Mouse (Mus musculus): Measurements from ENCODE around the gene Enoph1. TPM values are rescaled to one million over a fixed set of nuclear protein-coding genes. Genes with fewer than 3 reads are reported as not detected.

The Enoph1 gene
- polyA plus RNA-seq, 1 experiment from 2014 or later: 40.1 TPM

DNA sequence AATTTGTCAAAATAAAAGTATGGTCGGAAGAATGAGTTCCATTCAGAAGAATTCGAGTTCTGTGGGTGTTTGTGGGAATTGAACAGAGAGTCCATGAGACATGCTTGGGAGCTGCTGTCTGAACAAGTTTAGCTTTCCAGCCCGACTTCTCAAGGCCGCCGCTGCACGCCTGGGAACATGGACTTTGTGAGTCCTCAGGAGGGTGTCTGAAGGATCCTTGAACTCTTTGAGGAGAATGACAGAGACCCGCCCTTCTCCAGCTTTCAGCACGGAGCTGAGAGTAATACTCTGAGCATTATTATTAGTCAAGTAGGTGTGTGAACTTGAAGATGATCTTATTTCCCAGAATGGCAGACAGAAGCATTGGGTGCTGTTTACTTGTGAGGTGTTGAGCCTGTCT, 2.7 kb downstream of the Enoph1 start:
- no peak overlapping the region for H3K4me3 ChIP-seq
- no peaks in the 10 kb centered on the region for H3K27me3 ChIP-seq (replicated peaks)
- H3K9me3 ChIP-seq: no peaks in the 10 kb centered on the region
- ATAC-seq (ENCODE audit: low FRiP score, low read depth): no peak
- no peak overlapping the region for H3K9ac ChIP-seq
- 94% methylated on average over 8 of the region's 8 CpGs for WGBS
- no peak overlapping the region for H3K4me2 ChIP-seq (replicated peaks)
- peaks cover 21% of the 10 kb centered on the region for H3K4me1 ChIP-seq
- no peaks in the 10 kb centered on the region; the same call in 1 of the 2 replicates for H3K36me3 ChIP-seq
- H3K27ac ChIP-seq: no peak overlapping the region

DNA sequence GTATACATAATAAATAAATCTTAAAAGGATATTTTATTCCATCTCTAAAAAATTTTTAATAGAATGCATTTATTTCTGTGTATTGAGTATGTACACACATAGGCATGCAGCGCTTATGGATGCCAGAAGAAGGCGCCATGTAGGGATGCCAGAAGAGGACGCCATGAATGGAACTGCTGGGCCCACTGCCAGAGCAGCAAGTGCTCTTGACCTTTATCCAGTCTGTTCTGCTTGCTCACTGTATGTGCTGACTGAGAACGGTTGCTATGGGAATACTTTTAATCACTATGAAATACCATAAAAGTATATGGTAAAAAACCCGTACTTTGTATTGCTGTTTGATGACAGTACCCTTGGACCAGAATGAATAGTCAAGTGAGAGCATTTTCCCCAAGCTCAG, 3.6 kb downstream of the Enoph1 start:
- H3K9me3 ChIP-seq: no peaks in the 10 kb centered on the region
- H3K36me3 ChIP-seq: no peaks in the 10 kb centered on the region
- WGBS: 88% methylated on average over 5 of the region's 5 CpGs
- no peak overlapping the region for H3K27ac ChIP-seq
- peaks cover 28% of the 10 kb centered on the region; the same call in 1 of the 2 replicates for H3K4me1 ChIP-seq
- H3K4me3 ChIP-seq: no peak overlapping the region
- H3K4me2 ChIP-seq (replicated peaks): no peak overlapping the region
- no peaks in the 10 kb centered on the region for H3K27me3 ChIP-seq (replicated peaks)
- H3K9ac ChIP-seq: no peak overlapping the region
- ATAC-seq (ENCODE audit: low FRiP score, low read depth): no peak

DNA sequence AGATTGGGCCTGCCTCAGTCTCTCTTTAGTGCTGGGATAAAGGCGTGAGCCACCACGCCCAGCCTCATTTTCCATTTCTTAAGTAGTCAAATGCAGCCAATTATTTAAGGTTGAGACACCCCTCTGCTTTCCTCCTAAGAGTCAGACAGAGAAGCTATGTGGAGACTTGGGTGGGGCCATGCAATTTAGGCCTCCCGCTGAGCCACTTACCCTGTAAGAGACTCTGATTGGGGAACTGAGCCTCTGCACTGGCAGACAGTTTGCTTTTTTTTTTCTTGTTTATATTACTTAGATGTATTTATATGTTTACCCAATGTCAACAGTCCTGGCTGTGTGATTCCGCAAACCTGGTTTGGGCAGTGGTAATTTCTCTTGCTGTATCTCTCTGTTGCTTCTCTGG, 4.2 kb downstream of the Enoph1 start:
- 73% methylated on average over 4 of the region's 4 CpGs for WGBS
- H3K4me2 ChIP-seq (replicated peaks): no peak overlapping the region
- H3K4me3 ChIP-seq: no peak overlapping the region
- H3K4me1 ChIP-seq: peaks cover 28% of the 10 kb centered on the region; the same call in 1 of the 2 replicates
- no peak overlapping the region for H3K9ac ChIP-seq
- ATAC-seq (ENCODE audit: low FRiP score, low read depth): no peak
- no peak overlapping the region for H3K27ac ChIP-seq
- H3K27me3 ChIP-seq (replicated peaks): no peaks in the 10 kb centered on the region
- no peaks in the 10 kb centered on the region for H3K9me3 ChIP-seq
- no peaks in the 10 kb centered on the region for H3K36me3 ChIP-seq

DNA sequence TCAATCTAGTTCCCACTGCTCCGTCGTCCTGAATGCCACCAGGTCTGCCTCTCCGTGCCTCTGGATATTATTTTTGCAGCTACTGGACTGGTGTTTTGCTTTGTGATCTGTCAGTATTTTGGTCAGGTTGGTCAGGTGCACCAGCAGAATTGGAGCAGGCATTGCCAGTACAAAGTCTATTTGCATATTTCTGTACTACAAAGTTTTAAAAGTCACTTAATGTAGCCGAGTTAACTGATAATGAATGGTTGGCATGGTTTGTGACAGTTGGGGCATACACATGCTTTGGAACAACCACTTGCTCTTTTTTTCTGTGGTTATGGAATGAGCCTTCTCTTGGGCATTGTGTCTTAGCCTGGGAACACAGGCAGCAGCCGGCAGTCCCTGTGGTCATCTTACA, 4.8 kb downstream of the Enoph1 start:
- no peak overlapping the region for H3K4me2 ChIP-seq (replicated peaks)
- H3K9ac ChIP-seq: no peak overlapping the region
- H3K27me3 ChIP-seq (replicated peaks): no peaks in the 10 kb centered on the region
- H3K4me3 ChIP-seq: no peak overlapping the region
- no peaks in the 10 kb centered on the region for H3K36me3 ChIP-seq
- no peak overlapping the region for H3K27ac ChIP-seq
- no peak for ATAC-seq (ENCODE audit: low FRiP score, low read depth)
- 78% methylated on average over 5 of the region's 5 CpGs for WGBS
- no peaks in the 10 kb centered on the region for H3K9me3 ChIP-seq
- H3K4me1 ChIP-seq: peaks cover 28% of the 10 kb centered on the region; the same call in 1 of the 2 replicates

DNA sequence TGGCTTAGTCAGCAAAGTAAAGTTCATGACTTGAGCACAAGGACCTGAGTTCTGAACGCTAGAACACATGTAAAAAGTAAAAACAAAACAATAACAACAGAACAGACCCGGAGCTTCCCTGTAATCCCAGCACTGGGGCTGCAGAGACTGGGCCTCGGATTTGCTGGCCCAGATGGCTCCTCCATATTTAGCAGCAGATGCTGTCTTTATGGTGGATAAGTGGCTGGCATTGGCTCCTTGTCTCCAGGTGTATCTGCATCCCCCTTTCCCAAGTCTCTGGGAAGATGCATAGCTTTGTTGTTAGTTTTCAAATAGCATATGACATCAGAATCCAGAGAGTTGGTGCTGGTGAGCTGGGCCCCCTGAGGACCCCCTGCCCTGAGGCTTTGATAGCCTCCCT, 6.3 kb downstream of the Enoph1 start:
- H3K36me3 ChIP-seq: no peaks in the 10 kb centered on the region
- no peak overlapping the region for H3K9ac ChIP-seq
- no peak overlapping the region for H3K4me2 ChIP-seq (replicated peaks)
- no peaks in the 10 kb centered on the region for H3K9me3 ChIP-seq
- H3K27me3 ChIP-seq (replicated peaks): no peaks in the 10 kb centered on the region
- WGBS: 86% methylated on average over 3 of the region's 3 CpGs
- peaks cover 22% of the 10 kb centered on the region; the same call in 1 of the 2 replicates for H3K4me1 ChIP-seq
- ATAC-seq (ENCODE audit: low FRiP score, low read depth): no peak
- H3K27ac ChIP-seq: no peak overlapping the region
- H3K4me3 ChIP-seq: no peak overlapping the region

DNA sequence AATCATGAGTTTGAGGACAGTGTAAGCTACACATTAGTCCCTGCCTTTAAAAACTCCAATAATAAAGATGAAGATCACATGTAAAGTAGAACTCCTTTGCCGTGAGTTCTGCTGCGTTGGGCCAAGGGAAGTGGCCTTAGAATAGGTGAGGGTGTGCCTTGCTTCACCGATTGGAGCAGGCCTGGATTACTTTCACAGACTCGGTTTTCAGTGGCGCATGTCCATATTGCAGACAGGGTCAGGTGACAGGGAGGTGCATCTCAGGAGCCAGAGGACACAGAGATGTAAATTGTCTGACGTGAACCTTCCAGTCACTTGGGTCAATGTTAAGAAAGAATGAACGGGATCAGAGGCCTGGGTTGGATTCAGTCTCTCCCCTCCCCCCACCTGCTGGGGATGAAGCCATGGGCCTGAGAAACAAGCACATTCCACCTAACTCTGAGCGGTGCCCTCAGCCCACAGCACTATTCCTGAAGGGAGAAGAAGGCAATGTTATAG, 7.4 kb downstream of the Enoph1 start:
- Histone ChIP-seq H3K4me2 (replicated peaks) (no peak overlapping the region), H3K9me3 (no peaks in the 10 kb centered on the region), H3K27me3 (replicated peaks) (no peaks in the 10 kb centered on the region), H3K36me3 (peaks cover 2% of the 10 kb centered on the region; the same call in 1 of the 2 replicates), H3K4me3 (no peak overlapping the region), H3K9ac (no peak overlapping the region), H3K4me1 (peaks cover 19% of the 10 kb centered on the region; the same call in 1 of the 2 replicates), H3K27ac (no peak overlapping the region)
- no peak for ATAC-seq (ENCODE audit: low FRiP score, low read depth)
- 65% methylated on average over 8 of the region's 8 CpGs for WGBS

DNA sequence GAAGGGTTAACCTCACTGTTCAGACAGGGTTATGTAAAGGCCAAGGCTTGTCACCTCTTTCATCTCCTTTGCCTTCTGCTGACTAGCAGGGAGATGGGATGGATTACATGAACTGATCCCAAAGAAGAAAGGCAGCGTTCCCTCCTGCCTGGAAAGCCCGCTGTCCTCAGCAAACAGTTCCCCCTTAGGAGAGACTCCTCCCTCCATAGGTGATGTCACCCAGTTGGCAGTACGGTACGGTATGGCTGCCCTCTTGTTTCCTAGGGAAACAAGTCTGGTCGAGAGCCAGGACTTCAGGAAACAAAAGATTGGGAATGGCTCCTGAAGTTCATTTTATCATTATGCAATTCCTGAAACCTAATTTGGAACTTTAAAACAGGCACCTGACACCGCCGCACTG, 8.1 kb downstream of the Enoph1 start:
- Histone ChIP-seq H3K27ac (no peak overlapping the region), H3K4me1 (peaks cover 19% of the 10 kb centered on the region; the same call in 1 of the 2 replicates), H3K9ac (no peak overlapping the region), H3K36me3 (peaks cover 2% of the 10 kb centered on the region; the same call in 1 of the 2 replicates), H3K4me2 (replicated peaks) (no peak overlapping the region), H3K9me3 (no peaks in the 10 kb centered on the region), H3K4me3 (no peak overlapping the region), H3K27me3 (replicated peaks) (no peaks in the 10 kb centered on the region)
- 61% methylated on average over 7 of the region's 7 CpGs for WGBS
- ATAC-seq (ENCODE audit: low FRiP score, low read depth): no peak

DNA sequence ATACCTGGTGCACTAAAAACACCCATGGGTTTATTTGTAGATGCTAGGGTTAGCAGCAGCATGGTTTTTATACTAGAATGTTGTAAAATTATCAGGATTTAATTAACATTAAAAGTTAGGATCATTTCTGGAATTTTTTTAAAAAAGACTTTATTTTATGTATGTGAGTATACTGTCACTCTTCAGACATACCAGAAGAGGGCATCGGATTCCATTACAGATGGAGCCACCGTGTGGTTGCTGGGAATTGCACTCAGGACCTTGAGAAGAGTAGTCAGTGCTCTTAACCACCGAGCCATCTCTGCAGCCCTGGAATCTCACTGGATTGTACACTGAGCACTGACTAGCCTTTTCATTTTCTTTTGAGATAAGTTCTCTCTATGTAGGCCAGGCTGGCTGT, 10.1 kb downstream of the Enoph1 start:
- no peak for ATAC-seq (ENCODE audit: low FRiP score, low read depth)
- Histone ChIP-seq H3K4me2 (replicated peaks) (no peak overlapping the region), H3K27me3 (replicated peaks) (no peaks in the 10 kb centered on the region), H3K4me3 (no peak overlapping the region), H3K9ac (no peak overlapping the region), H3K36me3 (peaks cover 2% of the 10 kb centered on the region; the same call in 1 of the 2 replicates), H3K4me1 (peaks cover 19% of the 10 kb centered on the region; the same call in 1 of the 2 replicates), H3K27ac (no peak overlapping the region), H3K9me3 (no peaks in the 10 kb centered on the region)
- WGBS: 85% methylated on average over 3 of the region's 3 CpGs

DNA sequence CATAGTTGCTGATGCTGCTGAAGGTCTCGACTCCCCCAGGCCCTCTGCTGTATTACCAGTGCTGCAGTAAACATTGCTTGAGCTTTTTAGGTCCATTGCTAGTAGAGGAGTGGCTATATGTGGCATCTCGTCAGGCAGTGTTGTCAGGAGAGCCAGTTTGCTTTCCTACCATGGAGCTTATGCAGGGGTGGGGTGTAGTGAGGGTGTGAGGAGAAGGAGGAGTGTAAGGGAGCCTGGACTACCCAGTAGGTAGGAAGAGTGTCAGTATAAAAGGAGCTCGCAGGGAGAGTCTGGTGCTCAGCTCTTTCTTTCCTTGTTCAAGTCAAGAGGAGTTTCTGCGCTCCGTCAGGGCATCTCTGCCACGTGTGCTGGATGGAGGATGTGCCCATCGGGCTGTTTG, 12.9 kb downstream of the Enoph1 start:
- ATAC-seq (ENCODE audit: low FRiP score, low read depth): no peak
- WGBS: 95% methylated on average over 7 of the region's 7 CpGs

DNA sequence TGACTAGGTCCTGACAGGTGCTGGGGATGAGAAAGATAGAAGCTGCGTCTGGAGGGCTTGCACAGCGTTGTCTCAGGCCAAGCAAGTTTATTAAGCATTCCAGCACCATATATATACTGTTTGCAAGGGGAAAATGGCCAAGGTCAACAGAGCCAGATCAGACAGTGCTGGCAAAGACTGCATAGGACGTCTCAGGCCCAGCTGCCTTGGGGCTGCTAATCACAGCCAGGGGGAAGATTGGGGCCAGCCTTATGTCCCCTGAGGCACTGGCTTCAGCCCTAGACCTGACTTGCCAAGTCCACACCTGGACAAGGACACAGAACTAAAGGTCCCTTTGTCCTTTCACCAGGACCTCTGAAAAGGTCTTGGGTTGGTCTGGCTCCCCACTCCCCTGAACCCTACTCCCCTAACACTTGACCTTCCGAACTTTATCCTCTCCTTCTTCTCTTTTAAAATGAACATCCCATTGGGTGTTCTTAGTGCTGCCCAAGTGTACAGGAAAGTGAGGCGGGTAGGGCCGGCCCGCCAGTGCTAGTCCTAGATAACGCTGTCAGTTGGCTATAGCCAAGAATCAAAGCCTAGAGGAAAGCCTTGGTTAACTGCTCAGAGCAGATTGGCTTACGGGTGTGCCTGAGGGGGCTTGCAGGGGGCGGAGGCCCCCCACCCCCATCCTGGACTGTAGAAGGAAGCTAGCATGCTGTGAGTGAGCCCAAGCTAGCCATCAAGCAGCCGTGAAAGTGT, 15.2 kb downstream of the Enoph1 start:
- Histone ChIP-seq H3K36me3 (peaks cover 8% of the 10 kb centered on the region; the same call in 1 of the 2 replicates), H3K4me2 (replicated peaks) (no peak overlapping the region), H3K4me1 (peaks cover 26% of the 10 kb centered on the region), H3K27me3 (replicated peaks) (no peaks in the 10 kb centered on the region), H3K9me3 (no peaks in the 10 kb centered on the region), H3K9ac (no peak overlapping the region), H3K27ac (no peak overlapping the region), H3K4me3 (no peak overlapping the region)
- ATAC-seq (ENCODE audit: low FRiP score, low read depth): no peak
- 78% methylated on average over 11 of the region's 11 CpGs for WGBS

More for the DNA sequence above, 12.9 kb downstream of the Enoph1 start:
- Histone ChIP-seq H3K27me3 (replicated peaks) (no peaks in the 10 kb centered on the region), H3K4me1 (peaks cover 18% of the 10 kb centered on the region), H3K36me3 (peaks cover 2% of the 10 kb centered on the region; the same call in 1 of the 2 replicates), H3K27ac (no peak overlapping the region), H3K4me2 (replicated peaks) (no peak overlapping the region), H3K9me3 (no peaks in the 10 kb centered on the region), H3K4me3 (no peak overlapping the region), H3K9ac (no peak overlapping the region)

DNA sequence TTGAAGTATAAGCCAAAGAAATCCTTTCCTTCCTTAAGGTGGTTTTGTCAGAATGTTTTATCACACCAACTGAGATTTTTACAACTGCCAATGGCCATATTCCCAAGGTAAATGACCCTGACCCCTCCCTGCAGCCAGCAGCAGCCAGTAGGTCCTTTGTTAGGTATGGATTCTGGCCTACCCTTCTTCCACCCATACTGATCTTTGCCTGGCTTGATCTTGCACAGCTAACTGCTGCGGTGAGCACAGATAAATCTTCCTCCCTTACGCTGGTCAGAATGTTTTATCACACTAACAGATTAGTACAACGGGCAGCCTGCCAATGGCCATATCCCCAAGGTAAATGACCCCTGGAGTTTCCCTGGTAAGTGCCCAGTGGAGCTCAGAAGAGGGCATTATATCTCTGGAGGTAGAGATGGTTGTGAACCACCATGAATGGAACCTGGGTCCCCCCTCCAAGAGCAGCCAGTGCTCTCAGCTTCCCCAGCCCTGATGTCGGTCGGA, 16.1 kb downstream of the Enoph1 start:
- Histone ChIP-seq H3K4me3 (no peak overlapping the region), H3K27ac (no peak overlapping the region), H3K27me3 (replicated peaks) (no peaks in the 10 kb centered on the region), H3K4me2 (replicated peaks) (no peak overlapping the region), H3K9me3 (no peaks in the 10 kb centered on the region), H3K4me1 (peaks cover 26% of the 10 kb centered on the region), H3K36me3 (peaks cover 13% of the 10 kb centered on the region), H3K9ac (no peak overlapping the region)
- no peak for ATAC-seq (ENCODE audit: low FRiP score, low read depth)
- WGBS: 79% methylated on average over 5 of the region's 5 CpGs

DNA sequence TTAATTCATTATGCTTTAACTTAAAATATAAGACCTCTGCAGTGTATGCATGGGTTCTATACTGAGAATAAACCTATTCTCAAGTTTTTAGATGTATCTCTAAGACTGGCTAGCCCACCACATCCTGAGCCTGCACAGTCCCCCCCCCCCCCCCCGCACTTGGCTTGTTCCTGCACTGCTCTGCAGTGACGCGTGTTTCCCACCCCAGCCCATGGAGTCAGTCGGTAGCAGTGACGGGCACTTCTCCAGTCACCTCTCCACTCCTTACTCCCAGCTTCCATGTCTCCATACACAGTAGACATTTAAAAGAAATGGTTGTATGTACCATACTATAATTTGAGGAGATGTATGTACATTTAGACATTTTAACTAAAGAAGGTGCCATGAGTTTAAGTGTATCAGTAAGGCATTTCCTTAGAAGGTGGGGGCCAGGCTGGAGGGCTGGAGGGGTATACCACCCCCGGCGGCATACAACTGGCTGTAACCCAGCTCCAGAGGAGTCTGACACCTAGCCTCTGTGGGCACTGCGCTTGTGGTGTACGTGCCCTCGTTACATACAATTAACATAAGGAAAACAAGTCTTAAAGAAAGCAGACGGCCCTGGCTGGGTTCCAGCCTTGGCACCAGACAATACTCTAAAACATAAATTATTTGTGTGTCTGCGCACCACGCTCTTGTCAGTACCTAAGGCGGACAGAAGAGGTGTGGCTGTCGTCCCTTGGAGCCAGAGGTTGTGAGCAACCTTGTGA, 17.9 kb downstream of the Enoph1 start:
- no peaks in the 10 kb centered on the region for H3K9me3 ChIP-seq
- no peak overlapping the region for H3K4me3 ChIP-seq
- peaks cover 28% of the 10 kb centered on the region for H3K36me3 ChIP-seq
- no peak overlapping the region for H3K4me2 ChIP-seq (replicated peaks)
- no peaks in the 10 kb centered on the region for H3K27me3 ChIP-seq (replicated peaks)
- no peak overlapping the region for H3K9ac ChIP-seq
- 73% methylated on average over 14 of the region's 15 CpGs for WGBS
- no peak overlapping the region for H3K27ac ChIP-seq
- H3K4me1 ChIP-seq: peaks cover 26% of the 10 kb centered on the region
- peak; percentile 41; the same call in 1 of the 2 replicates for ATAC-seq (ENCODE audit: low FRiP score, low read depth)

Data from neural tube, embryonic 12.5 days (tissue).